Mouse (Mus musculus): ENCODE measurements around the gene Med28. TPM values are rescaled to one million over a fixed set of nuclear protein-coding genes. Genes with fewer than 3 reads are reported as not detected.

Gene Med28
- total RNA-seq, 2 experiments from 2014 or later, result 98.5 to 101 TPM

DNA sequence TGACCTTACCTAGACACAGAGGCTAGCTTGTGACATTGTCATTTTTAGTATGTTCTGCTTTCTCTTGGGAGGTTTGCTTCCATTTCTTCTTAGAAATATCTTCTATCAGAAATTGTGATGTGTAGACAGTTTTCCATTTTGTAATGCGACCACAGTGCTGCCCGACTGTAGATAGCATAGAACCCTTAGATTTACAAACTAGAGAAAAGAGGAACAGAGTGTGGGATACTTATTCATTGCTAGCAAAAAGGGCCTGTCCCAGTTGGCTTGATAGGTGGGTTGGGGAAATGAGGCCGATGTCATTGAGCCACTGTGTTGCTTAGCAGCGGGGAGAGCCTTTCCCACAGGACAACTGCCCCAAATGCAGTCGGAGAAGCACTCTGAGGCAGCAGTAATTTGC lies 22.5 kb upstream of the Med28 start:
- DNase-seq (ENCODE audit: low spot score in 2 of 2), result no peak
- intact Hi-C loops (cut with DNase I), result no loop called here

- intact Hi-C loops (cut with DNase I), result no loop called here
- no peak for DNase-seq (ENCODE audit: low spot score in 2 of 2)
These were observed 10.0 kb upstream of the Med28 start for GRCm38 (mm10) chr5:45510071-45510470.

DNA sequence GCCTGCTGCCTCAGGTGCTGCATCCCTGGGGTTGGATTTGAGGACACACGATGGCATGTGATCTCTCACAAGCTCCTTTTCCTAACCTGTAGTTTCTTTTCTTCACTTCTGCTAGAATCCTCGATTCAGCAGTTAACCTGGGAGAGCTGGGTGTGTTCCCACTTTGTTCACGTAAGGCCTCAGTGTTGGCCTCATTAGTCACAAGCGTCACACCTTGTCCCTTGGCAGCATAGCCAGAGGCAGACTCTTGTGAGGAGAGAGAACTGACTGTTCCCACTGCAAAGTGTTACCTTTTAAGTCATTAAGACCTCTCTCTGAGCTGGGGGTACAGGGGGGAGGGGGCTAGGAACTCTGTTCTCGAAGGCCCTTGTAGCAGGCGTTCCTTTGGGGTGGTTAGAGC lies 7.1 kb upstream of the Med28 start:
- intact Hi-C loops (cut with DNase I), result no loop called here
- no peak for DNase-seq (ENCODE audit: low spot score in 2 of 2)

DNA sequence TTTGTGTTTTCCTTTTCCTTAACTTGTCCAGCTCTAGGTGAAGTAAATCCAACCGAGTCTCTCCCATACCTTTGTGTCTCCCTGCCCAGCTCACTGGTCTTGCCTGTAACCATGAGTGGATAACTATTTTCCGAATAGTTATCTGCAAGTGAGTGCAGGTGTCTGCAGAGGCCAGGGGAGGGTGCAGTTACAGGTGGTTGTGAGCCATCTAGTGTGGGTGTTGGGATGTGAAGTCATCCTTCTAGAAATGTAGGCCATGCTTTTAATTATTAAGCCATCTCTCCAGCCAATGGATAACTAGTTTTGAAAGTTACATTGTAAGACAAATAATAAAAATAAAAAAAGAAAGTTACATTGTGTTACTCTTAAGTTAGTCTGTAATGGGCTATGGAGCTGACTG lies 6.5 kb upstream of the Med28 start:
- DNase-seq (ENCODE audit: low spot score in 2 of 2), result no peak
- intact Hi-C loops (cut with DNase I), result no loop called here

DNA sequence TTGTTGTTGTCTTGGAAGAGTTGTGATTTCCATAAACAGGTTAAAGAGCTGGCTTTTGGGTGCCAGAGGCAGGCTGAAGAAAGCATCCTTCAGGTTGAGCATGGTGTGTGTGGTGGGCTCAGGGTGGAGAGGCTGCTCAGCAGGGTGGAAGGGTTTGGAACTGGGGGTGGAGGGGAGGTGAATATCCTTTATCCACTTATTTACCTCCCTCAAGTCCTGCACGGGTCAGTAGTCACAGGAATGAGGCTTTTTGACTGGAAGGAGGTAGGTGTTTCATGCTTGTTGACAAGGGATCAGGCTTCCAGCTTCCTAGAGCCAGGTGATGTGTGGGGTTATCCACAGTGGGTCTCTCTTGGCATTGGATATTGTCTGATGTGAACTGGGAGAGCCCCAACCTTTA lies 5.4 kb upstream of the Med28 start:
- intact Hi-C loops (cut with DNase I), result no loop called here
- no peak for DNase-seq (ENCODE audit: low spot score in 2 of 2)

- no peak for DNase-seq (ENCODE audit: low spot score in 2 of 2)
- intact Hi-C loops (cut with DNase I), result no loop called here
These were observed 4.8 kb upstream of the Med28 start for GRCm38 (mm10) chr5:45515151-45515743.

DNA sequence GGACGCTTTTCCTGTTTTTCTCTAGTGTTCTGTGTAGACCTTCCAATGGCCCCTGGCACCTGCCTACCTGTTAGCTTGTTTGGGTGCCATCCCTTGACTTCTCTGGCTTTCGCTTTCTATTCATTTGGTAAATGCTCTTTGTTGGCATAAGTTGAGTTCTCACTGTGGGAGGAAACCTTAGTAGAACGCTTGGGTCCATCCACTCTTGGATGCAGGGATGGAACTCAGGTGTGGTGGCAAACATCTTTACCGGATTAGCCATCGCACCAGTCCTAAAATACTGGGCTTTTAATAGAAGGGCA lies 731 bp downstream of the Med28 start:
- intact Hi-C loops (cut with DNase I), result no loop called here
- DNase-seq (ENCODE audit: low spot score in 2 of 2), result no peak

DNA sequence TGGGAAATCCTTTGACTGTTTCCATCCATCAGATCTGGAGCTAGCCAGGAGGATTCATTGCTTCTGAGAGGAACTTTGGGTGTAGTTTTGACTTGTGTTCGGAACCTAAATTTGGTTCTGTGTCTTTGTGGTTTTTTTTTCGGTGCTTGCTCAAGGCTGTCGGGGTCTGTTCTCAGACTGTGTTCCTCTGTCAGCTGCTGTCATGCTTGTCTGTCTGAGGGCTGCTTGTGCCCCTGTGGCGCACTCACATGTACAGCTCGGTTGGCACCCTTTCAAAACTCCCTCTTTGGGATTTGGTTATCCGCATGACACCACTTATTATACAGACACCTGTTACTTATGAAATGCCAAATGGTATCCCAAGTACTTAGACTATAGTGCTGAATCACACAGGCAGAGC lies 1.6 kb downstream of the Med28 start:
- intact Hi-C loops (cut with DNase I), result no loop called here
- DNase-seq (ENCODE audit: low spot score in 2 of 2), result no peak

- intact Hi-C loops (cut with DNase I), result no loop called here
- DNase-seq (ENCODE audit: low spot score in 2 of 2), result no peak
These were observed 5.1 kb downstream of the Med28 start for GRCm38 (mm10) chr5:45525101-45525500.

DNA sequence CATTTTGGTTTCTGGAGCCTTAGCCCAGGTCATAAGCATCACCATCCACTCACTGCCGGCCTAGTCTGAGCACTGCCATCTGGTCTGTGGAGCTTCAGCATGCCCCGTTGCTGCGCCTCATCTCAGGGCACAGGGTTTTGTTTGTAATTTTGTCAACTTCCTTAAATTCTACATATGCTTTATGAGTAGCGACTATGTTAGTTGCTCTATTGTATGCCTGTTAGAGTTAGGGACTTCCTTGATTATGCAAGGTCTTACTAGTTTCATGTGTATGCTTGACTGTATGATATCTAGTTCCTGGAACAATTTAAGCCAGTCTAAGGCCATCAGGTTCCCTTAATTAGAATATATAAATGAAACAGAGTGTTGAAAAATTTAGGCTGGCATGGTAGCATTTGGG lies 6.3 kb downstream of the Med28 start:
- DNase-seq (ENCODE audit: low spot score in 2 of 2), result no peak
- intact Hi-C loops (cut with DNase I), result no loop called here

DNA sequence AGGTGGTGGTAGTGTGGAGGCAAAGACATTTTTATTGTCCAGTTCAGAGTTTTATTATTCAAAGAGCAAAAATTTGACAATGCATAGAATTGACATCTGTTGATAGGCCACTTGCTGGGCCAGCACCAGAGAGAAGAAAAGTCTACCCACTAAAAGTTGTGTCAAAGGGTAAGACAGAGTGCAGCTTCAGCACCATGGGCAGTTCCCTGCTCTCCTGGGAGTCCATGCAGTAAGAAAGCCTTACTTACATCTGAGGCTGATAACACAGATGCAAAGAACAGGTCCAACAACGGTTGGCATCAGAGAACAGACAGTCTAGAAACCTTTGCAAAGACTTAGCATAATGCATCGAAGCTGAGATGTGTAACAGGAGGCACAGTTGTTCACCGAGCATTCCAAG lies 9.7 kb downstream of the Med28 start:
- intact Hi-C loops (cut with DNase I), result loop anchor here (5.0 kb wide), 2 partner anchors 57 to 818 kb away; no protein-coding TSS in a partner anchor
- no peak for DNase-seq (ENCODE audit: low spot score in 2 of 2)

- DNase-seq (ENCODE audit: low spot score in 2 of 2), result peak; percentile 39 to 47
- intact Hi-C loops (cut with DNase I), result loop anchor here (2.0 to 5.0 kb wide), 3 partner anchors 62 to 813 kb away; partner anchors contain the start of gene Ncapg
These were observed 14.5 kb downstream of the Med28 start for GRCm38 (mm10) chr5:45534319-45535098.

- no peak for DNase-seq (ENCODE audit: low spot score in 2 of 2)
- intact Hi-C loops (cut with DNase I), result loop anchor here (2.0 kb wide), 1 partner anchor 134 kb away; the partner anchor contains the start of gene Ncapg
These were observed 15.1 kb downstream of the Med28 start for GRCm38 (mm10) chr5:45535177-45535576.

DNA sequence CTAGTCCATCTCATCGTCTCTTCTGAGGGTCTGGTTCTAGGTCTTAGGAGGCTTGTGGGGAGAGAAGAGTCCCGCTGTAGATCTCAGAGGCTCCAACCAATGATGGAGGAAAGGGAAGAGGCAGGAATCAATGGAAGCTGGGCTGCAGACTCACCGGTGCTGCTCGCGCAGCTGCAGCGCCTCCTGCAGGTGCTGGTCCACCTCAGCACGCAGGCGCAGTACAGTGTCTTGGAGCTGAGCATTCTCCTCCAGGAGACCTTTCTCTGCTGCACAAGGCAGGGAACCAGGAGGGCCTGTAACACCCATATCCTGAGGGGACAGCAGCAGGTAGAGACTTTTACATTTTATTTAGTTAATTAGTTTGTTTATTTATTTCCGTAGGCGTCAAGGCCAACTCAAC lies 19.5 kb downstream of the Med28 start:
- intact Hi-C loops (cut with DNase I), result no loop called here
- DNase-seq (ENCODE audit: low spot score in 2 of 2), result no peak

- intact Hi-C loops (cut with DNase I), result no loop called here
- DNase-seq (ENCODE audit: low spot score in 2 of 2), result no peak
These were observed 23.3 kb downstream of the Med28 start for GRCm38 (mm10) chr5:45543374-45543773.

- intact Hi-C loops (cut with DNase I), result no loop called here
- no peak for DNase-seq (ENCODE audit: low spot score in 2 of 2)
These were observed 29.6 kb downstream of the Med28 start for GRCm38 (mm10) chr5:45549586-45549985.

- intact Hi-C loops (cut with DNase I), result no loop called here
These were observed 44.0 kb downstream of the Med28 start for GRCm38 (mm10) chr5:45564054-45564453.

GRCm38 (mm10) chr5:45565829-45566228 lies 45.8 kb downstream of the Med28 start:
- intact Hi-C loops (cut with DNase I), result no loop called here
- DNase-seq (ENCODE audit: low spot score in 2 of 2), result no peak

More at GRCm38 (mm10) chr5:45564054-45564453, 44.0 kb downstream of the Med28 start:
- peak in 1 of 2 experiments; percentile 15 for DNase-seq (ENCODE audit: low spot score in 2 of 2)

- intact Hi-C loops (cut with DNase I), result no loop called here
- DNase-seq (ENCODE audit: low spot score in 2 of 2), result no peak
These were observed 52.8 kb downstream of the Med28 start for GRCm38 (mm10) chr5:45572816-45573215.

- intact Hi-C loops (cut with DNase I), result no loop called here
- DNase-seq (ENCODE audit: low spot score in 2 of 2), result no peak
These were observed 56.7 kb downstream of the Med28 start for GRCm38 (mm10) chr5:45576716-45577115.

DNA sequence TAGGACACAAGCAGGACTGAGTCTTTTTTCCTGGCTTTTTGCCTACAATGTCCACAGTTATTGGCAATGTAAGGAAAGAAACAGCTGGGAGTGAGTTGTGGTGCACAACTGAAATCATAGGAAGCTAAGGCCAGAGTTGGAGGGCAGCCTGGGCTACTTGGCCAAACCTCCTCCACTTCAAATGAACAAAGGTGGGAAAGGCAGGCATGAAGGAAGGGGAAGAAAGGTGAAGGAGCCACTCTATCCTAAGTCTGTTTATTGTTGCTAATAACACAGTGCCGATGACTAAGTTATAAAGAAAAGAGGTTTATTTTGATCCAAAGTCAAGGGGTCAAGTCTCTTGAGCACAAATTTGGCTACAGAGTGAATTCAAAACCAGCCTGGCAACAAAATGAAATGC lies 57.3 kb downstream of the Med28 start:
- no peak for DNase-seq (ENCODE audit: low spot score in 2 of 2)
- intact Hi-C loops (cut with DNase I), result no loop called here
